Mouse (Mus musculus) gonadal fat pad, adult 2 months (tissue): ENCODE data around the gene Elfn1. TPM values are rescaled to one million over a fixed set of nuclear protein-coding genes. Genes with fewer than 3 reads are reported as not detected.

Experiments used
- DNase-seq: peaks from one replicate; pipeline ENCODE4 v3.0.0-alpha.2; 2012; ENCODE audit warnings: low read depth
- polyA plus RNA-seq: library from polyadenylated mRNA; depleted of rRNA; stranded (reverse); fragments of >200 nt; gene quantifications from 2 replicates; pipeline ENCODE4 v1.2.3, GENCODE M21; 2012; rRNA removed

Elfn1 gene
- polyA plus RNA-seq: 0.22 and 0.53 TPM in 2 replicates

DNA sequence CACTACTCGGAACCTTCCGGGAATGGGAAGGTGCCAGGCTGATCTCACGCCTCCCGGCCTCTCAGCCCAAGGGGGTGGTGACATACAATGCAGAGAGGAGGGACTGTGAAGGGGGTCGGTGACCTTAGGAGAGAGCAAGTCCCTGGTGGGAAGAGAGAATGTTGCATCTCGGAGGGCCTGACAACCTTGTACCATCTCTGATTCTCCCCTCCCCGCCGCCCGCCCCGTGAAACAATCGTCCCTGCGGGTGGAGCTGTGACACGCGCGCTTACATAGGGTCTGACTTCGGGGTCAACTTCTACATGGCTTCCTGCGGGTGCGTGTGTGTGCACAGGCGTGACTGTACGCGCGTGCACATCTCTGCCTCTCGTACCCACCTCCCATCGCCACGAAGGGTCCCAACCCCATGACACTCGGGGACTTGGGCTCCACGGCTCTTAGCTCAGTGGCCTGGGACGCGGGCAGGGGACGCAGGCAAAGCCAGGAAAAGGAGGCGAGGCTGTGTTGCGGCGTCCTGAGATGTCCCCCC lies at the start of gene Elfn1:
TSS of gene Elfn1 (plus strand) at position 230 of the 529 bp plus-strand sequence.
- no peak for DNase-seq

DNA sequence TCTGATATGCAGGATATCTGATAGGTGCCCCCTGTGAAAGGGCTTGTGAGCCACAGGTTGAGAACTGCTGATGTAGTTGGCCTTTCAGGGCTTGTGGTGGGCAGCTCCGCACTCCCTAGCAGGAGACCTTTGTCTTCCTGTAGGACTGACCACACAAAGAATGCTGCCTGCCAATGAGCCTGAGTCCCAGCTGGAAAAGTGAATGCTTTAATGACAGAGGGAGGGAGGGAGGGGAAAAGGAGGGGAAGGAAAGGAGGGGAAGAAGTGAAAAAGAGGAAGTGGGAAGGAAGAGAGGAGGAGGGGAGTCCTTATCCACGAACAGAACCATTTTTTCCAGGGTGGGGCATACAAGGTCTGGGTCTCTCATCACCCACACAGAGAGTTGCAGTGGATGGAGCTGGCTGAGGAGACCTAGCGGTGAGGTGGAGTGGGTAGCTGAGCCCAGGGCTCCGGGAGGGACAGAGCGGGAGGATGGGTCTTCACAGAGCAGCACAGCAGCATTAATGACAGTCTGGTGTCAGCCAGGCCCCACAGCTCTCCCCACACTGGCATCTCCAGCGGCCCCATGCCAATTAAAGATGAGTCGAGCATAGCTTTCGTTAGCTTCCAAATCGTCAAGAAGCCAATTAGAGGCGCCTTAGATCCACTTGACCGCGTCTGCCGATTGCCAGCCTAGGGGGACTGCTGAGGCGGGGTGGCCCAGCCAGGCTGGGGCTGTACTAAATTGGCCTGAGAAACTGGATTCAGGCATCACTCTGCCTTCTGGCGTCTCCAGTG lies 47.2 kb upstream of the Elfn1 start:
- no peak for DNase-seq

DNA sequence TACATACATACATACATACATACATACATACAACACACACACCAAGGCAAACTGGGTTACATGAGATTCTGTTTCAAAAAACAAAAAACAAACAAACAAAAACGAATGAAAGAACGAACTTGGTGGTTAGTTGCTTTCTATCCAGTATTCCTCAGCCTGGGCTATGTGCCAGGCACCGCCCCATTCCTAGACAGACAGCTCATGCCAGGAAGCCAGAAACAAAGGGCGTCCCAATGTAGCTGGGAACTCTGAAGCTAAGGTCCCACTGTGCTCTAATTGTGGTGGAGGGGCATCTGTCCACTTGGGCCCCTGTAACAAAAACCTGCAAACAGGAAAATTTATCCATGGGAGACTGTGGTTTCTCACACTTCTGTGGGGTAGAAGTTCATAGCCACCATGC lies 45.0 kb upstream of the Elfn1 start:
- no peak for DNase-seq

DNA sequence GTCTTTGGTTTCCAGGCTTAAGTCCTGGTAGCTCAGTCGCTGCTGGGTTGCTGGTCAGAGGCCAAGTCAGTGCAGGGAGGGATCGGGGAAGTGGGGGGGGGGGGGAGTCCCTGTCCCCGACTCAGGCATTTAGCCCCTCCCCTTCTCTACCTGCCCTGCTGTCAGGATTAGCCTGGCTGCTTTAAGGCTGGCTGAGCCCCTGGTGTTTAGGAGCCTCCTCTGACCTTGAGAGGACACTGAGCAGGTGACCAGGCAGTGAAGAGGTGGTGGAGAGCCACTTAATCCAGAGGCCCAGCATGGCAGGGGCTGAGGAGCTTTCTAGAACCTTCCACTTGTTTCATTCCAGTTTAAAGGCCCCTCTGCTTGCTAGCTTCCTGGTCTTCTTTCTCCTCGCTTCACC lies 36.9 kb upstream of the Elfn1 start:
- DNase-seq: no peak

DNA sequence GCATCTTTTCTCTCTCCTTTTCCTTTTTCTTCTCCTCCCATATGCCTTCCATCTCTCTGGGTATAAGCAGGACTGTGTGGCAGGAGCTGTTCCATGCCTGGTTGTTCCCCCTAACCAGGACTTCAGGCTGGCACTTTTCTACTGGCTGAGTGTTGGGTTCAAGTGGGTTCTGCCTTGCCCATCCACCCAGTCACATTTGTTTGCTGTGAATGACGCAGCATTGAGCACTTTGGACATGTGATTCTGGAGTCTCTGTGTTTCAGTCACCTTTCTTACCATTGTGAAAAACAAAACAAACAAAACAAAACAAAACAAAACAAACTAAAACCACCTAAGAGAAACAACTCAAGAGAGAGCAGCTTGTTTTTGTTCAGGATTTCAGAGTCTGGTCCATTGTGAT lies 36.2 kb upstream of the Elfn1 start:
- DNase-seq: no peak

DNA sequence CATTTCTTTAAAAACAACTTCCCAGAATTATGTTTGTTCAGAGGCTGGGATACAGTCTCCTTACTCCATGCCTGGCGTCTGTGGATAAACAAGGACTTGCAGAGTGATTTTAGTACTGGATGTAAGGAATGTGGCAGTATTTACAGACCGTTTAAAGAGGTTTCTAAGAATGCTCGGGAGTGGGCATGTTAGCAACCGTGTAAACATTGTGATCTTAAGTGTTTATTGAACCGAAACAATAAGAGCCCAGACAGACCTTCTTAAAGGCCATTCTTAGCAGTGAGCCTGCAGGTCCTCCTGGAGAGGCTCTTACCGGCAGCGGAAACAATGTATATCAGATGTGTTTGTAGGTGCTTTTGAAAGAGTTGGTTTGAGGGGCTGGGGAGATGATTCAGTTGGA lies 30.2 kb upstream of the Elfn1 start:
- no peak for DNase-seq

DNA sequence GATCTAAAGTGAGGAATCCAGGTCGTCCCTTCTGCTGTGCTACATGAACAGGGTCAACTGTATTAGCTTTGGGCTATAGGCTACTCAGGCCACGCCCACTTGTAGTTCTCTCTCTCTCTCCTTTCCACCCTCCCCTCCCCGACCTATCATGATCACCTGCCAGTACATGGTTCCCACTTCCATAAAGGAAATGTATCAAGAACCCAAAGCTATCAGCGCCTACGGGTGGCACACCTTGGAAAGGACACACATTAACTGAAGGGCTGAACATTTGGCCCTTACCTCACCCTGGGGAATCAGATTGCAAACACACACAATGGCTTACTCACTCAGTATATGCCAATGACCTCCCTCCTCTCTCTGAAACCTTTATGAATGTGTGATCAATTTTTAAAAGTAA lies 28.0 kb upstream of the Elfn1 start:
- DNase-seq: no peak

DNA sequence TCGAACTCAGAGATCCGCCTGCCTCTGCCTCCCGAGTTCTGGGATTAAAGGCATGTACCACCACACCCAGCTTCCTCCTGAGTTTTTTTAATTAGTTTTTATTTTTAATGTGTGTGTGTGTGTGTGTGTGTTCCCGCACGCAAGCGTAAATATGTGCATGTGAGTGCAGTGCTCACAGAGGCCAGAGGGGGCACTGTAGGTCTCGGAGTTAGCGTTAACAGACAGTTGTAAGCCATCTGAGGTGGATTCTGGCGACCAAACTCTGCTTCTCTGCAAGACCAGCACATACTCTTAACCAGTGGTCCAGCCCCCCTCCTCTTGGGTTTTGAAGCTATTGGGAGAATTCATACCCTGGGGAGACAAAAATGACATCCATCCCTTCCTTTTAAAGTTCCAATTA lies 26.6 kb upstream of the Elfn1 start:
- DNase-seq: no peak

DNA sequence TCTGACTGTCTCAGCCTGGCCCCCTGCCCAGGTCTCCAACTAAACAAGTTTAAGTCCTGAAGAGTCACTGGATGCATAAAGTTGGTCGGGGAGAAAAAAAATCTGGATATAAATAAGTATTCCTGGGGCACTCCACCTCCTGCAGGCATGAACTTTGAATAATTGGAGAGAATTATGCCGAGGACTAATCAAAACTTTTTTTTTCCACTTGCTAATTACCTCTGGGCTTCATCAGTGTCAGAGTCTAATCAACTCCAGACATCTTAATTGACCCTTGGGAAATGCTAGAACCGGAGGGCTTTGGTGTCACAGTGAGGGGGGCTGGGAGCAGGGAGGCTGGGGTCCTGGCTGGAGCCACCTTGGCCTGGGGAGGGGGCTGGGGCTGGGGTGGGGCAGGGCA lies 19.1 kb upstream of the Elfn1 start:
- no peak for DNase-seq

DNA sequence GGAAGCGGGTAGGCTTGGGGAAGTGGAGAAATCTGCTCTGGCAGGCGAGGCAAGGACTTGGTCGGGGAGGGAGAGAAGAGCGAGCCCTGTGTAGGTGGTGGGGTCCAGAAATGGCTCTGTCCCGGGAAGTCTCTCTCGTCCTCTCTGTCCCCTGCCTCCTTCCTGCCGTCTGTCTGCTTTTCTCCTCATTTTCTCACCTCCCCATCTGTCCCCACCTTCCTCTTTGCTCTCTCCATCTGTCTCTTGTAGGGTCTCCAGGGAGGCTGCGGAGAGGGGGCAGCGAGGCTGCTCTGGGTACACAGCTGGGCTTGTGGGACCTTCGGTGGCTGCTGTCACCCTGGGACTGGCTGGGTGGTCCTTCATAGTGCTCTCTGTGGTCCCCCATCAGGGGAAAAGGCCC lies 18.4 kb upstream of the Elfn1 start:
- DNase-seq: no peak

DNA sequence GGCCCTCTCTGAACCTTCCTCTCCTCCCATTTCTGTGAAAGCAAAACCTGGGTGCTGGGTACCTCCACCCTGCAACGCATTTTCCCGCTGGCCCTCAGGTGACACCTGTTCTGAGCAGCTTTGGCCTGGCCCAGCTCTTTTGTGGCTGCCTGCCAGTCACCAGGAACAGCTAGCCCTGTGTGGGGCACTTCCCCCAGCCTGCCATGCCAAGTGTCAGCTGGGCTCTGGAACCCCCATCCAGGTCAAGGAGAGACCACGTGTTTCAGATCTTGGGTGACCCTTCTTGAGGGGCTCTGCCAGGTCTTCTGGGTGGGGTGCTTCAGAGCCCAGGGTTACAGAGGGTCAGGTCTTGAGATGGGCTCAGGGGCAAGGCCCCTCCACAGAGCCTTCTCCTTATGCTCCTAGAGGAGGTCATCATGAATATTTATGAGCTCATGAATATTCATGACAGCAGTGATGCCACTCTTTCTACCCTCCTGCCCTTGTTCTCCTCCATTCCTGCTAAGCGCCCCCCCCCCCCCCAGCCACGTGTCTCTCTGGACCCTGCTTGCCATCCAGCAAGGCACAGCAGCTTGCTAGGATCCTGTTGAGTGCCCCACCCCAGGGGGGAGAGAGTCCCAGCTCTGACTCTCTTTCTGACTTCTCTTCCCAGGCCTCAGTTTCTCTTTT lies 15.3 kb upstream of the Elfn1 start:
- DNase-seq: no peak

DNA sequence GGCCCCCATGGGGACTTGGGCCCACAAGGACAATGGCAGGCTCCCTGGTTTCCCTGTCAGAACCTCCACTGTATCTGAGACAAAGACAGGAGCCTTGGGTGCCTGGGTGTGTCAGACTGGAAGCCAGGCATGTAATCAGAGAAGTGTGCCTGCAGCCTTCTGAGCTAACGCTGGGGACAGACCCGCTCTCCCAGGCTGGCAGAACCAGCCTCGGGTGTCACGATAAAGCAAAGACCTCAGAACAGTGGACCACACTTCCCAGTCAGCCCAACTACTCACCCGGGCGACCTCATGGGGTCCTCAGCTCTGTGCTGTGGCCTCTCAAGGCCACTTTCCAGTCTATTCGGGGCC lies 14.8 kb upstream of the Elfn1 start:
- DNase-seq: no peak

DNA sequence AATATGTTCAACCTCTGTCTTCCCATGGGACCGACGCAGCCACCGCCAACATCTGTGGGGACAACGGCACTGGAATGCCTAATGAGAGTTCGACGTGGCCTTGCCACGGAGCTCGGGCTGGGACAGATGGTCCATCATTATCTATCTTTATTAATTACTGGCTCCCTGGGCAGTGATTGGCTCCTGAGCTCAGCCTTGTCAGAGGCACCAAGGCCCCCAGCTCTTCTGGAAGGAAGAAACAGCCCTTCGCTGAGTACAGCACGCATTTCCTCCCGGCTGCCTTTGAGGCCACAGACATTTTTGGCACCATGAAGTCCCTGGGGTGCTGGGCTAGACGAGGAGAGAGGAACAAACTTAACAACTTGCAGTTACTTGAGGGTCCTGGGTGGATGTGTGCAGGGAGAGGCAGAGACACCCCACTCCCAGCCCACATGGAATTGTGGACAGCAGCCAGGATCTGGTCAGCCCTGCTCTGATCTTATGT lies 13.7 kb upstream of the Elfn1 start:
- DNase-seq: no peak

DNA sequence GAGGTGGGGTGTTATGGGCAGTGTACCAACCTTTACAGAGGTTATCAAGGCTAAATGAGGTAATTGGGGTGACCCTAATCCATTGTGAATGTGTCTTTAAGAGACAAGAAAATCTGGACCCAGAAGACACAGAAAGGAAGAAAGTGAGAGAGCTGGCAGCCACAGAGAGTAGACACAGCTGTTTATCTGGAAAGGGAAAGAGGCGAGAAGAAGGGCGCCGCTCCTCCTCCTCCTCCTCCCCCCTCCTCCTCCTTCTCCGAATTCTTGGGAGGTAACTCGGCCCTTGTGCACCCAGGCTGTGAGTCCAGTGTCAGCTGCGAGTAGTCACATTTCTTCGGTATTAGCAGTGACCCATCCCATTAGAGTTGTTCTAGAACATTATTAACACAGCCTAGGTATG lies 8.7 kb upstream of the Elfn1 start:
- DNase-seq: no peak

DNA sequence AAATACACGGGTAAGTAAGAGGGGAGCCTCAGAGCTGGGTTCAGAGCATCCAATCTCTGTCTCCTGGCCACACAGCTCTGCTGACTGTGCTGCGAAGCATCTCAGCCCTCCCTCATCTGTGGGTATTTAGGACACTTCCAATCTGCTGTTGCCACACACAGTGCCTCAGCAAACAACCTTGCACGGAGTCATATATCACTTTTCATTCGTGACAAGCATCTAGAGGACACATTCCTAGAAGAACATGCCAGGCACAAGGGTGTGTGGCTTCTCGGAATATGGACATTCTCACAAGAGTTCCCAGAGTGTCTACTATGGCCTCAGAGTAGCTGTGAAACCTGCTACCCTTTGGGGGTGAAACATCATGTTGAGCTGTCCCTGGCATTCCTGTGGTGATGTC lies 2.6 kb upstream of the Elfn1 start:
- no peak for DNase-seq

DNA sequence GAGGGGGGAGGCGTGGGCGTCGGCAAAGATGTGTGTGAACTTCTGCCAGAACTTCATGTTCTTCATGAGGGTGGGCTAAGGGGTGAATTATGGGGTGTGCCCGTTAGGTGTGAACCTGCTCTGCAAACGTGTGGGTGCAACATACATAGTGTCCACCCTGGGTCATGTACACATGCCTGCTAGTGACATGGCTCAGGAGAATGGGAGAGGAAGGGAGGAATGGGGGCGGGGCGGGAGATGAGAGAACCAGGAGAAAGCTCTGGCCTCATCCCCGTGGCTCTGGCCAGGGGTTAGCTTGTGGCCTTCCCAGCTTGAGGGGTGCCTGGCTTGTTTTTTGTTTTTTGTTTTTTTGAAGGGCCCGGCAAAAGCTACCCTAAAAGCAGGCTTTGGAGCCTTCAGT lies 1.2 kb upstream of the Elfn1 start:
- no peak for DNase-seq

DNA sequence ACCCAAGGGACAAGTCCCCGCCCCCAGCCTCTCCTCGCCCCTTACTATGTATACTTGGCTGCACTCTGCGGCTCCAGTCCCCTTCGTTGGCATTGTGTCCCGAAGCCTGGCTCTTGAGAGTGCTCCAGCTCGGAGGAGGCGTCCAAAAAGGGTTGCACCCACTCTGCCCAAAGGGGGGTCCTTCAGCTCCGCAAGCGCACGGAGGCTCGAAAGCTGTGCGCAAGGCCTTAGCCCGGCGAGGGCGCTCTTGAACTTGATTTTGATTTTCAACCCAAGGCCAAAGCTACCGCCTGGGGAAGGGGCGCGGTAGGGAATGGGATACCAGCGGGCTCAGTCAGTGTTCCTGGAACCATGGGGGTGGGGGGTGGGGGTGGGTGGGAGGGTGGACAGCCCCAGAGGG lies 502 bp upstream of the Elfn1 start:
- DNase-seq: no peak

DNA sequence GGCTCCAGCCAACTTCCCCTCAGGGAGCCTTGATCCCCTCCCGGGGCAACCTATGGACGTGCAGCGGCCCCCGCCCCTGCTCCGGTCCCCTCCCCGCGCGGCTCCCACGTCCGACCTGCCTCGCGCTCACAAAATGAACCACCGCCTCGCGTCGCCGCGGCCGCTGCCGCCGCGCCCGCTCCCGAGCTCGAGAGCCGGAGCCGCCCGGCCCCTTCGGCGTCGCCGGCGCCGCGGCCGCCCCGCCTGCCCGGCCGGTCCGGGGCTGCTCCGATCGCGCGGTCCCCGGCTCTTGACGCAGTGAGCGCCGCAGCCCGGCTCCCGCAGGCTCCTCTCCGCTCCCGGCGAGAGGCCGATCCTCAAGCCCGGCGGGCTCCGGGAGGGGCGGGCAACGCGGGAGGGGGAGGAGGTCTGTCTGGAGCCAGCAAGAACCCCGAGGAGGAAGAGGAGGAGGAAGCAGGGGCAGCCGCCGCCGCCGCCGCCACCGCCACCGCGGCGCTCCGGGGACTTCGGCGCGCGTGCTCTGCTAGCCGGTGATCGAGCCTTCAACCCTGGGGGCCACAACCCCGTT lies 584 bp downstream of the Elfn1 start:
- DNase-seq: no peak

DNA sequence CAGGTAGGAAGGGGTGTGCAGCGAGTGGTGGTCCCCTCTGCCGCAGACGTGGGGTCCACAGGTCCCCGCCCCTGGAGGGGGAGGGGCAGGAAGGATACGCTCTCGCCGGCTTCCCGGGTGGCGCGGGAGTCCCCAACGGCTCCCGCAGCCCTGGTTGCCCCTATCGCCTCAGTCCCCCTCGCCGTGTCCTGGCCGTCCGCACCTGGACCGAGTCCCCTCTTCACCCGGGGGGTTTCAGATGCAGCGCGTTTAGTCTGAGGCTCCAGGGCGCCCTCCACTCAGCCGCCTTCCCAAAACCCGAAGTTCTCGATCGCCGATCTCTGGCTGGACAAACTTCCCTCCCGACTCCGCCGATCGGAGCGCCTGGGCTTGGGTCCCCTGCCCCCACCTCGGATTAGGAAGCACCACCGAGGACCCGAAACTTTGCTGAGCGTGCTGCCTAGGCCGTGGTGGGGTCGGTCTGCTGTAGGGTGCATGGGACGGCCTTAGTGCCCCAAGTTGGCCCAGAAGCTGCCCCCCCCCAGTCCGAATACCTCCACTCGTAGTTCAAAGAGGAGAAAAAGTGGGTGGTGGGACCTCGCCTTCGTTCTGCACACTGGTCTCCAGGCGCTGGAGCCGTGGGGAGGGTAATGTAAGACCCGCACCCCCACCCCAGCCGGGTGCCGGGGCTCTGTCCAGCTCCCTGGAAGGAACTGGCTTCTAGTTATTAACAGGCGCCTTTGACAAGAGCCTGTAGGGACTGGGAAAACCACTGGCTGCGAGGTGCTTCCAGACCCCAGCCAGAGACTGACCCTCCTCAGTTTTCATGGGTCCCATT lies 1.3 kb downstream of the Elfn1 start:
- no peak for DNase-seq

DNA sequence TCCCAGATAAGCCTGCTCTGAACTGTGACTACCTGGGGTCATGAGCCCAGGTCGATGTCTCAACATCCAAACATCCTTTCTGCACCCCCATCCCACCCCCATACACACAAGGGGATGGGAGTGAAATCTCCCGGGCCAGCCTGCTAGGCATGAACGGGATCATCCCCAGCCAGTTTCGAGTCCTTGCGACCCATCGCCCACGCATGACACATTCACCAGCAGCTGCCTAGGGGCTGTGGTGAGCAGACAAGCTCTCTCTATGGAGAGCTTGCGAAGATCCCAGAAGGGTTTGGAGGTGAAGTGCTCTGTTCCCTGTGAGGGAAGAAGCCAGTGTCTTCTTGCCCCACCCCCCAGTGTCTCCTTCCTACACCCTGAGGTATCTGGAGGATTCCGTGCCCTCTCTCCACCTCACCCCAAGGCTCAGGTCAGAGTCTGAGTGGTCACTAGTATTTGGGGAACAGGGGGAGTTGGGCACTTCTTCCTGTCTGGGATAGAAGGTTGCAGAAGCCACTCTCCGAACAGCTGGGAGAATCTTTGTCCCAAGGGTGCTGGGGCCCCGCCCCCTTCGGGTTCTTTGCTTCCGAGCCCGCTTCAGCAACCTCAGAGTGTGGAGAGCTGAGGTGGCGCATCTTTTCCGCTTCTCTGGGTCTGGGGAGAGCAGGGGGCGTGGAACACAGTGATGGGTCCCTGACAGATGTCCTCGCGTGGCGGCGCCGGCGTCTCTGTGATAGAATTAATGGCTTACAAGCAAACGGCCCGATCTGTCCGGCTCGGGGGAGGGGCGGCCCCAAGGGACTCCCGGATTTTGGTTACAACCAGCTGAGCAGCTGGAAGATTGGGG lies 2.2 kb downstream of the Elfn1 start:
- no peak for DNase-seq

DNA sequence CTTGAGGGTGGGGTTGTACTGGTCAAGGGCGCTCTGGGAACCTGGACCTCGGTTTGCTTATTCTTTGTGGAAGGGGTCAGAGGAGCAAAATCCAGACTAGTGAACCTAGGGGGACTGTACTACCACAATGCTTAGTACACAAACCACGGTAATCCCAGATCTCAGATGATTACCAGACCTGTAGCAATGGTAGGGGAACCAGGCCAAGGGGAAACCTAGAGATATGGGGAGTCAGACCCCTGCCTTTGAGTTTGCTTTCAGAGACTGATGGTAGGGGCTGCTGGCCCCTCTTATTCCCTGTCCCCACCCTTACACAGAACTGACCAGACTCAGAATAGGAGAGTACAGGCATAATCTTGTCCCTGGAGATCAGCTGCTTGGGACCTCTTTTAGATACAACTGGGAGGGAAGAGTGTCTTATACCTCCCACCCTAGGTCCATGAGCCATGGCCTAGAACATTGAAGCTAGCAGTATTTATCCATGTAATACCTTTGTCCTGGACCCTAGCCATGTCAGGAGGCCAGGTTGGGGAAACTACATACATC lies 3.1 kb downstream of the Elfn1 start:
- DNase-seq: no peak
